ENCODE assay signal across 11 mouse cellular contexts in genomic region chr12:84010201-84010600, GRCm38 (mm10). TPM values are rescaled to one million over a fixed set of nuclear protein-coding genes. Genes with fewer than 3 reads are reported as not detected.
A peak's percentile ranks its signal among the peaks of the same experiment; 100 is the strongest.
DNase-seq lines count a peak whose midpoint lies in the region; ATAC-seq and TF ChIP-seq lines count a peak whose summit lies in the region.
"Had no signal": no experiment of that assay in that cellular context is flagged by ENCODE, and none has a peak within 500 bp of the region (broad histone marks: within the 10 kb centered on the region; RNA-seq: fewer than 3 reads in every experiment).

No protein-coding gene starts in this region.

- peaks cover 28% of the 10 kb centered on the region for H3K4me1 ChIP-seq in kidney, embryonic 16.5 days (ENCODE audit: insufficient read depth, low read length)
- peaks cover 11% of the 10 kb centered on the region; the same call in 1 of the 2 replicates for H3K4me1 ChIP-seq in forebrain, embryonic 11.5 days (replicated peaks; ENCODE audit: control insufficient read depth, insufficient read depth, low read length)
- H3K4me1 ChIP-seq in intestine, embryonic 16.5 days (ENCODE audit: control insufficient read depth, insufficient read depth, low read length) = peaks cover 15% of the 10 kb centered on the region
- H3K4me1 ChIP-seq in midbrain, postnatal 0 days (ENCODE audit: insufficient read depth, low read length) = peaks cover 9% of the 10 kb centered on the region; the same call in 1 of the 2 replicates

- no peak for DNase-seq in kidney, adult 11 months
- no peak for DNase-seq in forebrain, embryonic 11.5 days (ENCODE audit: low spot score)
- DNase-seq in midbrain, postnatal 0 days (ENCODE audit: low spot score) = no peak
- DNase-seq in adrenal gland, postnatal 10 days = no peak
- no peak for DNase-seq in gastrocnemius, postnatal 4 days (ENCODE audit: low spot score in 2 of 2)
- DNase-seq in thymus, postnatal 0 days (ENCODE audit: low spot score) = no peak

- peak overlapping the region; percentile 56 for H3K4me2 ChIP-seq in kidney, embryonic 16.5 days (replicated peaks; ENCODE audit: low read depth, low read length)
- peak overlapping the region; percentile 57; the same call in 1 of the 2 replicates for H3K4me2 ChIP-seq in forebrain, embryonic 11.5 days (ENCODE audit: low read depth, low read length, severe bottlenecking)
- H3K4me2 ChIP-seq in intestine, embryonic 16.5 days (ENCODE audit: low read depth, low read length) = peak overlapping the region; percentile 57
- H3K4me2 ChIP-seq in midbrain, postnatal 0 days (ENCODE audit: low read depth, low read length, poor library complexity, severe bottlenecking) = peak overlapping the region; percentile 55

- H3K27ac ChIP-seq in kidney, embryonic 16.5 days (ENCODE audit: low read length) = 0 out of 2 replicates have a peak overlapping the region, but pooled peaks have one; percentile 34
- no peak overlapping the region for H3K27ac ChIP-seq in forebrain, embryonic 11.5 days (ENCODE audit: low read depth, low read length)
- H3K27ac ChIP-seq in intestine, embryonic 16.5 days (ENCODE audit: low read length) = no peak overlapping the region
- H3K27ac ChIP-seq in midbrain, postnatal 0 days (ENCODE audit: low read depth, low read length) = peak overlapping the region; percentile 14; the same call in 1 of the 2 replicates

- peaks cover 4% of the 10 kb centered on the region; the same call in 1 of the 2 replicates for H3K36me3 ChIP-seq in kidney, embryonic 16.5 days (ENCODE audit: insufficient read depth, low read length)
- H3K36me3 ChIP-seq in forebrain, embryonic 11.5 days (ENCODE audit: control insufficient read depth, insufficient read depth, low read length) = no peaks in the 10 kb centered on the region
- H3K36me3 ChIP-seq in intestine, embryonic 16.5 days (ENCODE audit: control insufficient read depth, insufficient read depth, low read length) = no peaks in the 10 kb centered on the region
- no peaks in the 10 kb centered on the region for H3K36me3 ChIP-seq in midbrain, postnatal 0 days (ENCODE audit: insufficient read depth, low read length)

- no peak for TF ChIP-seq CTCF in midbrain, postnatal 0 days (IDR thresholded peaks at IDR 0.05)

- no peaks in the 10 kb centered on the region for H3K27me3 ChIP-seq in kidney, embryonic 16.5 days (ENCODE audit: insufficient read depth, low read length)
- no peaks in the 10 kb centered on the region for H3K27me3 ChIP-seq in forebrain, embryonic 11.5 days (ENCODE audit: control insufficient read depth, insufficient read depth, low read length)
- no peaks in the 10 kb centered on the region for H3K27me3 ChIP-seq in intestine, embryonic 16.5 days (replicated peaks; ENCODE audit: control insufficient read depth, insufficient read depth, low read length)
- H3K27me3 ChIP-seq in midbrain, postnatal 0 days (ENCODE audit: insufficient read depth, low read length) = no peaks in the 10 kb centered on the region

- H3K9ac ChIP-seq in kidney, embryonic 16.5 days (replicated peaks; ENCODE audit: low read length) = peak overlapping the region; percentile 68
- H3K9ac ChIP-seq in forebrain, embryonic 11.5 days (ENCODE audit: low read length) = no peak overlapping the region; the same call in 1 of the 2 replicates
- peak overlapping the region; percentile 70 for H3K9ac ChIP-seq in intestine, embryonic 16.5 days (ENCODE audit: low read depth, low read length)
- no peak overlapping the region; the same call in 1 of the 2 replicates for H3K9ac ChIP-seq in midbrain, postnatal 0 days (replicated peaks; ENCODE audit: low read length, poor library complexity, severe bottlenecking)

- H3K4me3 ChIP-seq in kidney, embryonic 16.5 days (ENCODE audit: low read length) = peak overlapping the region; percentile 52
- H3K4me3 ChIP-seq in forebrain, embryonic 11.5 days (ENCODE audit: low read depth, low read length) = peak overlapping the region; percentile 34
- H3K4me3 ChIP-seq in intestine, embryonic 16.5 days (ENCODE audit: low read length) = peak overlapping the region; percentile 53
- peak overlapping the region; percentile 45 for H3K4me3 ChIP-seq in midbrain, postnatal 0 days (ENCODE audit: low read depth, low read length)

- no peak for ATAC-seq in kidney, embryonic 16.5 days (ENCODE audit: low FRiP score, low TSS enrichment)
- no peak for ATAC-seq in forebrain, embryonic 11.5 days (replicated peaks; ENCODE audit: low FRiP score)
- ATAC-seq in intestine, embryonic 16.5 days = no peak
- no peak for ATAC-seq in midbrain, postnatal 0 days (ENCODE audit: low FRiP score)

- WGBS in kidney, embryonic 16.5 days = 61% methylated on average over 3 of the region's 3 CpGs
- WGBS in forebrain, embryonic 11.5 days = 84% methylated on average over 3 of the region's 3 CpGs
- WGBS in intestine, embryonic 16.5 days = 70% methylated on average over 3 of the region's 3 CpGs
- WGBS in midbrain, postnatal 0 days = 63% methylated on average over 3 of the region's 3 CpGs

- no peaks in the 10 kb centered on the region for H3K9me3 ChIP-seq in kidney, embryonic 16.5 days (ENCODE audit: low read length)
- H3K9me3 ChIP-seq in forebrain, embryonic 11.5 days (ENCODE audit: control insufficient read depth, low read length) = no peaks in the 10 kb centered on the region
- H3K9me3 ChIP-seq in intestine, embryonic 16.5 days (ENCODE audit: control insufficient read depth, low read length) = no peaks in the 10 kb centered on the region
- H3K9me3 ChIP-seq in midbrain, postnatal 0 days (ENCODE audit: low read length) = no peaks in the 10 kb centered on the region

RNA-seq across cellular contexts. Expression of gene Acot1, which starts 0.9 kb away (rescaled TPM):
- polyA plus RNA-seq in kidney, embryonic 16.5 days (2015; fragmentation: Nextera tagmentation; extraction: Ambion mirVana) = 69.0 and 69.8 TPM in 2 replicates
- polyA plus RNA-seq in forebrain, embryonic 11.5 days (2014; fragmentation: Nextera tagmentation; extraction: Ambion mirVana) = 34.1 and 42.7 TPM in 2 replicates
- polyA plus RNA-seq in intestine, embryonic 16.5 days (2015; fragmentation: Nextera tagmentation; extraction: Ambion mirVana) = 159 and 188 TPM in 2 replicates
- 117 and 120 TPM in 2 replicates for total RNA-seq in midbrain, postnatal 0 days (2014; rRNA removed)
- 114 and 120 TPM in 2 replicates for polyA plus RNA-seq in midbrain, postnatal 0 days (2015; fragmentation: Nextera tagmentation; extraction: Ambion mirVana)
- 10 to 100 TPM; 19.9 to 20.0 TPM for total RNA-seq in adrenal gland, postnatal 10 days (2021)
- total RNA-seq in gastrocnemius, postnatal 4 days (2021) = 10 to 100 TPM; 18.4 to 21.5 TPM
- polyA plus RNA-seq in thymus, postnatal 0 days (2015; fragmentation: Nextera tagmentation; extraction: Ambion mirVana) = 15.5 and 19.3 TPM in 2 replicates

RNA-seq across cellular contexts. Expression of gene Acot2, which starts 22.5 kb away (rescaled TPM):
- polyA plus RNA-seq in kidney, embryonic 16.5 days (2015; fragmentation: Nextera tagmentation; extraction: Ambion mirVana) = 40.9 and 45.5 TPM in 2 replicates
- polyA plus RNA-seq in forebrain, embryonic 11.5 days (2014; fragmentation: Nextera tagmentation; extraction: Ambion mirVana) = 12.2 and 12.7 TPM in 2 replicates
- polyA plus RNA-seq in intestine, embryonic 16.5 days (2015; fragmentation: Nextera tagmentation; extraction: Ambion mirVana) = 35.3 and 39.5 TPM in 2 replicates
- 16.7 and 20.7 TPM in 2 replicates for total RNA-seq in midbrain, postnatal 0 days (2014; rRNA removed)
- polyA plus RNA-seq in midbrain, postnatal 0 days (2015; fragmentation: Nextera tagmentation; extraction: Ambion mirVana) = 22.1 and 26.0 TPM in 2 replicates
- 10 to 100 TPM; 52.7 to 57.5 TPM for total RNA-seq in adrenal gland, postnatal 10 days (2021)
- total RNA-seq in gastrocnemius, postnatal 4 days (2021) = 10 to 100 TPM; 20.4 to 24.4 TPM
- 14.0 and 21.8 TPM in 2 replicates for polyA plus RNA-seq in thymus, postnatal 0 days (2015; fragmentation: Nextera tagmentation; extraction: Ambion mirVana)

RNA-seq across cellular contexts. Expression of gene Heatr4, which starts 25.5 kb away (rescaled TPM):
- polyA plus RNA-seq in kidney, embryonic 16.5 days (2015; fragmentation: Nextera tagmentation; extraction: Ambion mirVana) = not detected in 2 replicates
- polyA plus RNA-seq in forebrain, embryonic 11.5 days (2014; fragmentation: Nextera tagmentation; extraction: Ambion mirVana) = not detected in 2 replicates
- polyA plus RNA-seq in intestine, embryonic 16.5 days (2015; fragmentation: Nextera tagmentation; extraction: Ambion mirVana) = not detected in 2 replicates
- total RNA-seq in midbrain, postnatal 0 days (2014; rRNA removed) = 0.05 TPM in 1 of 2 replicates, not detected in the other
- polyA plus RNA-seq in midbrain, postnatal 0 days (2015; fragmentation: Nextera tagmentation; extraction: Ambion mirVana) = 0.10 TPM in 1 of 2 replicates, not detected in the other
- not detected for total RNA-seq in adrenal gland, postnatal 10 days (2021)
- not detected for total RNA-seq in gastrocnemius, postnatal 4 days (2021)
- 0.04 TPM in 1 of 2 replicates, not detected in the other for polyA plus RNA-seq in thymus, postnatal 0 days (2015; fragmentation: Nextera tagmentation; extraction: Ambion mirVana)
- total RNA-seq: MEL had no signal

RNA-seq across cellular contexts. Expression of gene Acot4, which starts 28.0 kb away (rescaled TPM):
- 8.0 and 11.5 TPM in 2 replicates for polyA plus RNA-seq in kidney, embryonic 16.5 days (2015; fragmentation: Nextera tagmentation; extraction: Ambion mirVana)
- polyA plus RNA-seq in forebrain, embryonic 11.5 days (2014; fragmentation: Nextera tagmentation; extraction: Ambion mirVana) = 0.31 TPM in 1 of 2 replicates, not detected in the other
- polyA plus RNA-seq in intestine, embryonic 16.5 days (2015; fragmentation: Nextera tagmentation; extraction: Ambion mirVana) = 12.9 and 20.6 TPM in 2 replicates
- total RNA-seq in midbrain, postnatal 0 days (2014; rRNA removed) = 0.33 and 1.7 TPM in 2 replicates
- polyA plus RNA-seq in midbrain, postnatal 0 days (2015; fragmentation: Nextera tagmentation; extraction: Ambion mirVana) = 0.84 and 1.3 TPM in 2 replicates
- total RNA-seq in adrenal gland, postnatal 10 days (2021) = 1 to 10 TPM; 6.2 to 7.8 TPM
- total RNA-seq in gastrocnemius, postnatal 4 days (2021) = under 1 TPM; 0.32 to 0.93 TPM
- polyA plus RNA-seq in thymus, postnatal 0 days (2015; fragmentation: Nextera tagmentation; extraction: Ambion mirVana) = 0.14 and 0.36 TPM in 2 replicates

RNA-seq across cellular contexts. Expression of gene Gm49366, which starts 28.5 kb away (rescaled TPM):
- polyA plus RNA-seq in kidney, embryonic 16.5 days (2015; fragmentation: Nextera tagmentation; extraction: Ambion mirVana) = not detected in 2 replicates
- not detected in 2 replicates for polyA plus RNA-seq in forebrain, embryonic 11.5 days (2014; fragmentation: Nextera tagmentation; extraction: Ambion mirVana)
- polyA plus RNA-seq in intestine, embryonic 16.5 days (2015; fragmentation: Nextera tagmentation; extraction: Ambion mirVana) = not detected in 2 replicates
- total RNA-seq in midbrain, postnatal 0 days (2014; rRNA removed) = not detected in 2 replicates
- polyA plus RNA-seq in midbrain, postnatal 0 days (2015; fragmentation: Nextera tagmentation; extraction: Ambion mirVana) = not detected in 2 replicates
- not detected for total RNA-seq in adrenal gland, postnatal 10 days (2021)
- total RNA-seq in gastrocnemius, postnatal 4 days (2021) = not detected
- not detected in 2 replicates for polyA plus RNA-seq in thymus, postnatal 0 days (2015; fragmentation: Nextera tagmentation; extraction: Ambion mirVana)
- total RNA-seq: layer of hippocampus, adult 8-10 months; MEL had no signal
- polyA plus RNA-seq: frontal cortex, adult 2 months had no signal

Comparison
In these comparisons a context has a peak if more than half of its experiments do, and no peak if none do; other contexts are left out.
1. H3K27ac ChIP-seq: peak in kidney, embryonic 16.5 days (single experiment) and midbrain, postnatal 0 days (single experiment); none in forebrain, embryonic 11.5 days (single experiment) and intestine, embryonic 16.5 days (single experiment).
2. H3K9ac ChIP-seq: peak in kidney, embryonic 16.5 days (single experiment) and intestine, embryonic 16.5 days (single experiment); none in forebrain, embryonic 11.5 days (single experiment) and midbrain, postnatal 0 days (single experiment).
3. Peak in every context shown above with its lines, with median percentiles within 50 percentile points of each other: H3K4me2 ChIP-seq and H3K4me3 ChIP-seq.